Mouse (Mus musculus): Measurements from ENCODE around the gene Timm22. TPM values are rescaled to one million over a fixed set of nuclear protein-coding genes. Genes with fewer than 3 reads are reported as not detected.

Timm22 gene
- polyA plus RNA-seq, 1 experiment from 2014 or later: 135 TPM

GRCm38 (mm10) chr11:76449520-76450201 lies 42.9 kb downstream of the Timm22 start:
- H3K4me1 ChIP-seq: peaks cover 60% of the 10 kb centered on the region
- 56% methylated on average over 15 of the region's 15 CpGs for WGBS
- no peaks in the 10 kb centered on the region for H3K9me3 ChIP-seq
- H3K36me3 ChIP-seq (replicated peaks): peaks cover 43% of the 10 kb centered on the region
- peak overlapping the region; percentile 80 for H3K27ac ChIP-seq (replicated peaks)
- H3K4me3 ChIP-seq: no peak overlapping the region; the same call in 1 of the 2 replicates
- no peaks in the 10 kb centered on the region; the same call in 1 of the 2 replicates for H3K27me3 ChIP-seq (replicated peaks; ENCODE audit: low read depth, poor library complexity, severe bottlenecking)
- DNase-seq (ENCODE audit: low spot score): peak; percentile 41

DNA sequence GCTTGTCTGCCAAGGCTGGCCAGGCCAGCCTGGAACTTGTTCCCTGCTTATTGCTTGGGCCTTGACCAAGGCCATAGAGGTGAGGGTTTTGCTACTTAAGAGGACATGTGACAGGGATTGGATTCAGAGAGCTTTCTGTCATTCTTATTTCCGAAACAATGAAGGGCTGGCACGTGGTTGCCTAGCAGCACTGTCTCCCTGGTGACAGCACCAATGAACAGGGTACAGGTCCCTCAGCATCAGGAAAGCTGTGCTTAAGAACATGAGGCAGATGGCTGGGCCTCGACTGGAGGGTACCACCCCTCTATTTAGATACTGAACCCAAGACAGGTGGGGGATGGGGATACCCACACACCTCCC lies 43.4 kb downstream of the Timm22 start:
- no peak for DNase-seq (ENCODE audit: low spot score)

DNA sequence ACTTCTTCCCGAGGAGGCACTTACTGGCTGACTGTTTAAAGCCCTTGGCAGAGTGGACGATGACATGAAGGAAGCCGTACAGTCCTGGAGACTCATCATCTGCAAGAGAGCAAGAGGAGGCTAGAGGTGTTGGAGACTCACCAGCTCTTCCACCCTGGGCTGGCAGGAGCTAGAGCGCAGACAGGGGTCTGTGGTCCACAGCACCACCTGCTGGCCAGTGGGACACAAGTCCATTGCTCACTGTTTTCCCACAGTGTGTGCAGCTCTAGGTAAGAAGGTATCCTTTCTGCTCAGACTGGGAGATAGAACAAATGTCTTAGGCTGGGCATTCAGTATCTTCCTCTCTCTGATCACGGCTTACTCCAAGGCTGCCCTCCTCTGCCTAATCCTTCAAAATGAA lies 47.7 kb downstream of the Timm22 start:
- peak; percentile 83 for DNase-seq (ENCODE audit: low spot score)
- Histone ChIP-seq H3K27ac (replicated peaks) (no peak overlapping the region), H3K4me1 (peaks cover 24% of the 10 kb centered on the region), H3K36me3 (replicated peaks) (peaks cover 58% of the 10 kb centered on the region), H3K9me3 (no peaks in the 10 kb centered on the region), H3K27me3 (replicated peaks; ENCODE audit: low read depth, poor library complexity, severe bottlenecking) (no peaks in the 10 kb centered on the region), H3K4me3 (no peak overlapping the region)
- 59% methylated on average over 5 of the region's 5 CpGs for WGBS

More for the DNA sequence above, 43.4 kb downstream of the Timm22 start:
- H3K4me1 ChIP-seq: peaks cover 55% of the 10 kb centered on the region
- no peak overlapping the region; the same call in 1 of the 2 replicates for H3K4me3 ChIP-seq
- H3K27me3 ChIP-seq (replicated peaks; ENCODE audit: low read depth, poor library complexity, severe bottlenecking): no peaks in the 10 kb centered on the region; the same call in 1 of the 2 replicates
- 56% methylated on average over 3 of the region's 3 CpGs for WGBS
- no peaks in the 10 kb centered on the region for H3K9me3 ChIP-seq
- peaks cover 44% of the 10 kb centered on the region for H3K36me3 ChIP-seq (replicated peaks)
- peak overlapping the region; percentile 80 for H3K27ac ChIP-seq (replicated peaks)

DNA sequence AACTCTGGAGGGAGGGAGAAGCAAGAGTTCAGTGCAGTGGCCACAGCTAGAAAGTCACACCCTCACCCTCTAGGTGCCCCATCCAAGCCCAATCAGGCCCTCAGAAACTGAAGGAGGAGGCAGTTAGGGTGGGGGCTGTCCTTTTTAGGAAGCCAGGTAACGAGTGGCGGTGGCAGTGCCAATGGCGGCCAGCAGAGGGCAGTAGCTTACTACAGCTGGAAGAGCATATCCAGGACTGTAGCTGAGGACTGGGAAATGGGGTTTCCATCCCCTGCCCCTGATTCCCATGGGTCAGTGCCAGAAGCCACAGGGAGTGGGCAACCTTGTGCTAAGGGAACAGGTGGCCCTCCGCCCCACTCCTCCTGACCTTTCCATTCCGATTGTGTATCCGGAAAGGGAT lies 49.5 kb downstream of the Timm22 start:
- Histone ChIP-seq H3K27ac (replicated peaks) (no peak overlapping the region), H3K4me1 (peaks cover 12% of the 10 kb centered on the region), H3K4me3 (no peak overlapping the region), H3K36me3 (replicated peaks) (peaks cover 68% of the 10 kb centered on the region), H3K9me3 (no peaks in the 10 kb centered on the region), H3K27me3 (replicated peaks; ENCODE audit: low read depth, poor library complexity, severe bottlenecking) (no peaks in the 10 kb centered on the region)
- 19% methylated on average over 6 of the region's 6 CpGs for WGBS
- DNase-seq (ENCODE audit: low spot score): peak; percentile 88

- Histone ChIP-seq H3K4me1 (peaks cover 12% of the 10 kb centered on the region), H3K27ac (replicated peaks) (no peak overlapping the region), H3K27me3 (replicated peaks; ENCODE audit: low read depth, poor library complexity, severe bottlenecking) (no peaks in the 10 kb centered on the region), H3K4me3 (no peak overlapping the region), H3K9me3 (no peaks in the 10 kb centered on the region), H3K36me3 (replicated peaks) (peaks cover 68% of the 10 kb centered on the region)
- WGBS: 81% methylated on average over 10 of the region's 10 CpGs
- no peak for DNase-seq (ENCODE audit: low spot score)
These were observed 50.1 kb downstream of the Timm22 start for GRCm38 (mm10) chr11:76456897-76457296.

- Histone ChIP-seq H3K36me3 (replicated peaks) (peaks cover 73% of the 10 kb centered on the region), H3K9me3 (no peaks in the 10 kb centered on the region), H3K27me3 (replicated peaks; ENCODE audit: low read depth, poor library complexity, severe bottlenecking) (no peaks in the 10 kb centered on the region), H3K4me3 (no peak overlapping the region), H3K4me1 (peaks cover 16% of the 10 kb centered on the region), H3K27ac (replicated peaks) (no peak overlapping the region)
- no peak for DNase-seq (ENCODE audit: low spot score)
- 80% methylated on average over 9 of the region's 9 CpGs for WGBS
These were observed 52.0 kb downstream of the Timm22 start for GRCm38 (mm10) chr11:76458730-76459129.

DNA sequence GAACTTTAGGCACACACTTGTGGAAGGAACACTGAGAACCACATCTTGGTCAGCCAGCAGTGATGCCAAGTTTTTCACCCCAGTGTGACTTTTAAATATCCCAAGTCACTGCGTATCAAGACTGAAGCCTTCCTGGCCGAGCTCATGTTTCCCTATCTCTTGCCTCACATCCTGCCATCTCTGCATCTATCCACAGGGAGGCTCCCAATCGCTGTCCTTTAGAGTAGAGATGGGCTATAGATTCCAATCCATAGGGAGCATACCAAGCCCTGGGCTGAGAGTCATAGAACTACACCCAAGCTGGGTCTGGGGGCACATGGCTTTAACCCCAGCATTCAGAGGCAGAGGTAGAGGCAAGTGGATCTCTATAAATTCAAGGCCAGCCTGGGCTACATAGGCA lies 52.7 kb downstream of the Timm22 start:
- no peaks in the 10 kb centered on the region for H3K9me3 ChIP-seq
- peaks cover 73% of the 10 kb centered on the region for H3K36me3 ChIP-seq (replicated peaks)
- 65% methylated on average over 3 of the region's 3 CpGs for WGBS
- peaks cover 24% of the 10 kb centered on the region for H3K4me1 ChIP-seq
- H3K27ac ChIP-seq (replicated peaks): no peak overlapping the region
- H3K27me3 ChIP-seq (replicated peaks; ENCODE audit: low read depth, poor library complexity, severe bottlenecking): no peaks in the 10 kb centered on the region
- DNase-seq (ENCODE audit: low spot score): no peak
- no peak overlapping the region for H3K4me3 ChIP-seq

DNA sequence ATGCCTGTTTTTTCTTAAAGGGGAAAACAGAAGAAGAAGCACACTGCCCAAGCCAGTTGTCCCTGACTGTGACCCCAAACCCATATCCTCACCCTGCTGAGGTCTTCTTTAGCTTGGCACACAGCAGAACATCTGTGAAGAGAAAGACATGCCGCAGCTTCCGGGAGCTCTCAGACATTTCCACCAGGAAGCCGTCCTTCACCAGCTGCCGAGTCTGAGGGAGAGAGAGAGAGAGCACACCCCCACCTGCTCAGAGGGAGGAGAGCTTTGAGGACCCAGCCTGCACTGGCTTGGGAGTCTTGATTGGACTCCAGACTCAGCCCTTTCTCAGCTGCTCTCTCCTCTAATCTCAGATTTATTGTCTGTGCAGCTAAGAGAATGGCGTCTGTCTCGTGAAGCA lies 54.4 kb downstream of the Timm22 start:
- H3K4me1 ChIP-seq: peaks cover 34% of the 10 kb centered on the region
- H3K27ac ChIP-seq (replicated peaks): no peak overlapping the region
- H3K36me3 ChIP-seq (replicated peaks): peaks cover 60% of the 10 kb centered on the region
- H3K4me3 ChIP-seq: no peak overlapping the region
- H3K27me3 ChIP-seq (replicated peaks; ENCODE audit: low read depth, poor library complexity, severe bottlenecking): no peaks in the 10 kb centered on the region
- no peaks in the 10 kb centered on the region for H3K9me3 ChIP-seq
- DNase-seq (ENCODE audit: low spot score): no peak
- 83% methylated on average over 6 of the region's 6 CpGs for WGBS

GRCm38 (mm10) chr11:76461696-76462095 lies 54.9 kb downstream of the Timm22 start:
- Histone ChIP-seq H3K27ac (replicated peaks) (no peak overlapping the region), H3K4me1 (peaks cover 35% of the 10 kb centered on the region), H3K9me3 (no peaks in the 10 kb centered on the region), H3K27me3 (replicated peaks; ENCODE audit: low read depth, poor library complexity, severe bottlenecking) (0 out of 2 replicates have a peak, but pooled peaks cover under 1% of the 10 kb centered on the region), H3K36me3 (replicated peaks) (peaks cover 60% of the 10 kb centered on the region), H3K4me3 (no peak overlapping the region)
- DNase-seq (ENCODE audit: low spot score): no peak
- 91% methylated on average over 5 of the region's 5 CpGs for WGBS

DNA sequence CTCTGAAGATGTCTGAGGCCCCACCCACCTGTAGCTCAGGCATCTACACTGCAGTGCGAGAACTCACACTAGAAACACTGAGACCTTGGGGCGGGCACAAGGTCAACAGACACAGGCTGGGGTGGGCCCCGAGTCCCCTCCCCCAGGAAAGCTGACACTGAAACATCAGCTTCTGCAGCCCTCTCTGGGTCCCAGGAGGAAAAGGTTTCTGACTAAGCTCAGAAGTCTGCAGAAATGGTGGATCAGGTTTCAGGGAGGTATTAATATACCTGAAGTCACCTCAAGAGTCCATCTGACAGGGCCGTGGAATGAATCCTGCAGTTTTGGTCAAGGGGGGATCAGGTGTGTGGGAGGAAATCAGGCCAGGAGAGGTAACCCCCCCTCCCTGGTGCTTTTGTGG lies 59.1 kb downstream of the Timm22 start:
- WGBS: 56% methylated on average over 4 of the region's 4 CpGs
- peaks cover 37% of the 10 kb centered on the region for H3K36me3 ChIP-seq (replicated peaks)
- peaks cover 8% of the 10 kb centered on the region; the same call in 1 of the 2 replicates for H3K27me3 ChIP-seq (replicated peaks; ENCODE audit: low read depth, poor library complexity, severe bottlenecking)
- peaks cover 65% of the 10 kb centered on the region for H3K4me1 ChIP-seq
- no peak overlapping the region for H3K4me3 ChIP-seq
- H3K27ac ChIP-seq (replicated peaks): no peak overlapping the region
- DNase-seq (ENCODE audit: low spot score): no peak
- no peaks in the 10 kb centered on the region for H3K9me3 ChIP-seq

Other genes with a start within 250 kb of the Timm22 start
- gene Vps53, start 227.3 kb upstream of the Timm22 start, polyA plus RNA-seq (2016; fragmentation: Nextera tagmentation; extraction: Ambion mirVana): 37.5 and 39.8 TPM in 2 replicates
- 35.0 and 35.1 TPM in 2 replicates for gene Fam57a, start 227.3 kb upstream of the Timm22 start, polyA plus RNA-seq (2016; fragmentation: Nextera tagmentation; extraction: Ambion mirVana)
- 0.75 and 0.83 TPM in 2 replicates for gene Dbil5, start 189.3 kb upstream of the Timm22 start, polyA plus RNA-seq (2016; fragmentation: Nextera tagmentation; extraction: Ambion mirVana)
- 53.9 and 58.9 TPM in 2 replicates for gene Gemin4, start 189.3 kb upstream of the Timm22 start, polyA plus RNA-seq (2016; fragmentation: Nextera tagmentation; extraction: Ambion mirVana)
- gene Mrm3, start 163.2 kb upstream of the Timm22 start, polyA plus RNA-seq (2016; fragmentation: Nextera tagmentation; extraction: Ambion mirVana): 26.1 and 28.8 TPM in 2 replicates
- gene Glod4, start 163.2 kb upstream of the Timm22 start, polyA plus RNA-seq (2016; fragmentation: Nextera tagmentation; extraction: Ambion mirVana): 136 and 142 TPM in 2 replicates
- 41.1 and 42.0 TPM in 2 replicates for gene Nxn, start 7.8 kb upstream of the Timm22 start, polyA plus RNA-seq (2016; fragmentation: Nextera tagmentation; extraction: Ambion mirVana)
- gene Abr, start 215.4 kb downstream of the Timm22 start, polyA plus RNA-seq (2016; fragmentation: Nextera tagmentation; extraction: Ambion mirVana): 29.6 and 34.6 TPM in 2 replicates

All from embryonic facial prominence, embryonic 10.5 days (tissue).